Mouse (Mus musculus) lung, postnatal 25 days (tissue): ENCODE results near the gene Tmc7.

Experiments used
- DNase-seq: peaks from one replicate; pipeline ENCODE4 v3.0.0; 2022; ENCODE audit warnings: low spot score

Gene Tmc7

DNA sequence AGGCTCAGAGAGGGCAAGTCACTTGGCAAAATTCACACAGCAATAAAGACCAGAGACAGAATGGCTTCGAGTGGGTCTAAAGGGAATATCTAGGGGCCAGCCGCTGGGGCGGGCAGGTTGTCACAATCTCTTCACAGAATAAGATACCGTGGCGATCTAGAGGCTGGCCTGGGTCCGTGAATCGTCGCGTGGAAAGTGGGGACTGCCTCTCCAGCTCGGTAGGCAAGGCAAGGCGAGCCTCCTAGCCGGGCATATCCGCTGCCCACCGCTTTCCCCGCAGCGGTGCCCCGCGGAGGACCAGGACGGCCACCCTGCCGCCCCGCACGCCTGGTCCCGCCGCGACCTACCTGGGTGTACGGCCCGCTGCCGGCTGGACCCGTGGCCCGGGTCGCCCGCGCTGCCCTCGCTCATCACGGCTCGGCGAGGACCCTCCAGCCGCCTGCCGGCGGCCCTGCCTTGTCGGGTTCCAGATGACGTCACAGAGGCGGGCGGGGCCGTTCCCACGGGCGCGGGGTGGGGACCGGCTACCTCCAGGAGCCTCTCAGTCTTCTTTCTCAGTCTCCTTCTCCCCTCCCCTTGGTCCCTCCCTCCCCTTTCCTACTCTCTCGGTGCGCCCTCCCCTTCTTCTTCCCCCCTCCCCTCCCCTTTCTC lies at the start of gene Tmc7:
Gene Tmc7 (minus strand): TSS at position 480 of the 651 bp plus-strand sequence.
- peak; percentile 72 for DNase-seq

DNA sequence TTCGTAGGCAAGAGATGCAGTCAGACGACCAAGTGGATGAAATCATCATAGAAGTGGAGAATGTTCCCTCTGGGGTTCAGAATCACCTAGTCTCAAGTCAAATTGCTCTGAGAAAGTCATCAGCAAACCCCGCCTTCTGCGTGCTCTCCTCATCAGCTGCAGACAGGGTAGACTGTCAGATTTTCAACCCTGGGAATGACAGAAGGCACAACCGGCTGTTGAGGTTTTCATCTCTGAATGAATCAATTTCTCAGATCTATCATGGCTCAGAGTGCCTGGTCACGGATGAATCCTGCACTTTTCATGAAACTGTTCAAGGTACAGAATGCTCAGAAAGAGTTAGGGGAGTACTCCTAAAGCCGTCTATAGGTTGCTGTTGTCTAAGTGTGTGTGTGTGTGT lies 49.4 kb upstream of the Tmc7 start:
- DNase-seq, result no peak

DNA sequence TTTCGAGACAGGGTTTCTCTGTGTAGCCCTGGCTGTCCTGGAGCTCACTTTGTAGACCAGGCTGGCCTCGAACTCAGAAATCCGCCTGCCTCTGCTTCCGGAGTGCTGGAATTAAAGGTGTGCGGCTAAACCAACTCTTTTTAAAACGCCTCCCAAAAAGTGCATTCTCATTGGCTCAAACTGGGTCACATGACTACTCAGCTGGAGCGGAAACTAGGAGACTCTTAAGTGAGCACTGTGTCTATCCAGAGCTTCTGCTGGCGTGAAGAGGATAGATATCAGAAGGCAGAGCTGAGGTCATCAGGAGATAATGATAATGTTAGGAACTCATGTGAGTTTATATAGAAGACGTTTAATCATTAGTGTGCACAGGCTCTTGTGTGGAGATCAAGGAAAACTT lies 48.6 kb upstream of the Tmc7 start:
- DNase-seq, result no peak

DNA sequence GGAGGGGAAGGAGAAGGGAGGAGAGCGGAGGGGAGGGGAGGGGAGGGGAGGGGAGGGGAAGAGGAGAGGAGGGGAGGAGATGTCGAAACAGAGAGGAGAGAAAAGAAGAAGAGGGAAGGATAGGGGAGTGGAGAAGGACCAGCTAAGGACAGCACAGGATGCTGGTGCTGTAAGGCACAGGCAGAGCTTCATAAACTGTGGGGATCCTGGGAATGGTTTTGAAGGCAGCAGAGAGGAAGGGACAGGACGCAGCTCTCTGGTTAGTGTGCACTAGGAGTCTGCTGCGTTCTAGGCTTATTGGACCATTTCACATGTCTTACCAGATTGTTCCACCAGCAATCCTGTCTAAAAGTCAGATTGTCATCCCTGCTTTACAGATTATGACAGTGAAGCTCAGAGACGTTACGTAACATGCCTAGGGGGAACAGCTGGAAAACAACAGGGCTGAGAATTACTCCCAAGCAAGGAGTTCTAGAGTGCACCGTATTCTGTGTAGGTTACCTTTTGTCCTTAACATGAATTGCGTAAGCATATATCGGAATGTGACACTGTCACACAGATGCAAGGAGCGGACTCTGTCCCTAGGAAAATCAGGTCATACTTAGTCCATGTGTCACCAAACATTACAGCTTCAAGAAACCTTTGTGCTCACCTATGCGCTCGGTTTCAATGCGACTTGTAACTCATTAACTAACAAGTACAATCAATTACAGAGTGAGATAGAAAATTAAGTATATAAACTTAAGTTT lies 43.2 kb upstream of the Tmc7 start:
- no peak for DNase-seq

DNA sequence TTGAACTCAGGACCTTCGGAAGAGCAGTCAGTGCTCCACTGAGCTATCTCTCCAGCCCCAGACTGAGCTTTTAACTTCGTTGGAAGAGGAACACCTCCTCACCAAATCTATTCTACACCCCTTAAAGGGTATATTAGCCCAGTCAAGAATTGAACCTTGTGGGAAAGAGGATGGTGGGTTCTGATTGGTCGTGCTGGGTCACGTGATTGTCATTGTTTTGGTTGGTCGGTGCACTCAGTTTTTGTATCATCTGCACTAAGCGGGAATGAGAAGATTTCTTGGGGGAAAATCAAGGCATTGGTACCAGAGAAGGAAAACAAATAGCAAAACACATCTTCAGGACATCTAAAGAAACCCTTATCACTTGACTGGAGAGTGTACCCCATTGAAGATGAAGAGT lies 36.6 kb upstream of the Tmc7 start:
- DNase-seq, result no peak

DNA sequence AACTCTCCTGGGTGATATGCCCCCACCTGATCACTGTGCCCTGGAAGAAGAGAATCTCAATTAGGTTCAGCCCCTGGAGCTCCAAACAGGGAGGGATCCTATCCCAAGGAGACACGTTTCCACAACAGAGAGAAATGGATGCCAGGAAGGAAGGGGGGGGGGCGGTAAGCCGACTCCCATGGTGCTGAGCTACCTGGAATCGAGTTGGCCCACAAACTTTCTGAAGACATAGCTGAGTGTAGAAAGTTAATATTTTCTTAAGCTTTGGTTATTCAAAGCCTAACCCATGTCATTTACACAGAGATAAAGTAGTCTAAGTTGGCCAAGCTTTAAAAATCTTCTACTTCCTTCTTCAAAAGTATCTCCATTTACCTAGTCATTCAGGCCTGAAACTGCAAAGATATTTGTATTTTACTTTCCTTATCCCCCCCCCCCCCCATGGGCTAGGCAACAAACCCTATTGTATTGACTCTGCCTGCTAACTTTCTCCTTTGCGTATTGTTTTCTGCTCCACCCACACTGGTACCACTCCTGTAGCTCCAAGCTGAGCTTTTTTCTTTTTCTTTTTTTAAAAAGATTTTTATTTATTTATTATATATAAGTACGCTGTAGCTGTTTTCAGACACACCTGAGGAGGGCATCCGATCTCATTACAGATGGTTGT lies 35.8 kb upstream of the Tmc7 start:
- DNase-seq, result no peak

GRCm38 (mm10) chr7:118618104-118618503 lies 33.6 kb upstream of the Tmc7 start:
- DNase-seq, result no peak

DNA sequence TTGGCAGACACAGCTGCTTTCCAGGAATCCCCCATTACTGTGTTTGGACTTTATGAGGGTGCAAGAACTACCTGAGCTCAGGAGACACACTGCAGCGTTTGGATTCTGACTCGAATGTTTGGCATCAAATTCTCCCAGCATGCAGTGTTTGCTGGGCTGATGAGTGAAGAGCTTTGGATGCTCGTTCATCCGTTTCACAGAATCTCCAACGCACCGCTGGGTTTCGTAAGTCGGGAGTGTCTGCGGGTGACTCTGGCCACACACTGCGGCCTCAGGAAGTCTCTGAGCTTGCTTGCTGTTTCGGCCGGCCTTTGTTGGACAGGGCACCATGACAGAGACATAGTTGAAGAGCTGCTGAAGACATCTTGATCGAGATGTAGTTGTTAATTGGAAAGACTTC lies 29.5 kb upstream of the Tmc7 start:
- no peak for DNase-seq

- DNase-seq, result no peak
These were observed 27.4 kb upstream of the Tmc7 start for GRCm38 (mm10) chr7:118611933-118612332.

GRCm38 (mm10) chr7:118611185-118611749 lies 26.7 kb upstream of the Tmc7 start:
- DNase-seq, result no peak

- no peak for DNase-seq
These were observed 26.2 kb upstream of the Tmc7 start for GRCm38 (mm10) chr7:118610721-118611120.

- DNase-seq, result no peak
These were observed 25.3 kb upstream of the Tmc7 start for GRCm38 (mm10) chr7:118609815-118610214.

GRCm38 (mm10) chr7:118604842-118605241 lies 20.3 kb upstream of the Tmc7 start:
- peak; percentile 78 for DNase-seq

DNA sequence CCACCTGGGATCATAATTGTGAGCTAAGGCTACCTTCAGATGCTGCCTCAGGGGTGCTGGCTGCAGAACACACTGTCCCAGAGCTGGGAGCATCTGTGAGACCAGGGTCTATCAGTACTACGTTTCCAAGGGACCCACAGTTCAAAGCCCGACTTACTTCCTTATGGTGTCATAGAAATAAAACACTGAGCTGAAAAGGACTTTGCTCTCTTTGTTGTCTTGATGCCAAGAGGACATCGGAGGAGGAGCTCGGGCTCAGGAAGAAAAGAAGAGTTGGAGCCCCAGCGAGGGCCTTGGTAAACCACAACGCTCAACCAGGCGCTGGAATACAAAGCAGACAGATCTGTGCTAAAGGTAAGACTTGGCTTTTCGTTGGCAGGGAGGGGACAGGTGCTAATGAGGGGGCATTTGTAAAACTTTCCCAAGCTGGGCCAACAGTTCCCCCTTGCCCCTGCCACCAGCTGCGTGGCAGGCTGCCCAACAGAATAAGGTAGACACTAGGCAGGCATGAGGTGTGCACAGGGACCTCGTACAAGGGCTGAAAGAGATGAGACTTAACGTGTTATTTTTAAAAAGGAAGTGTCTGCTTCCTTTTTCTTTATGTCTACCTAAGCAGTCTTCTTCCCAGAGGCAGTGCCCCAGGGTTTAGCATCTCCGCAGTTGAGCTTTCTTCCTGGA lies 15.6 kb upstream of the Tmc7 start:
- DNase-seq, result no peak

DNA sequence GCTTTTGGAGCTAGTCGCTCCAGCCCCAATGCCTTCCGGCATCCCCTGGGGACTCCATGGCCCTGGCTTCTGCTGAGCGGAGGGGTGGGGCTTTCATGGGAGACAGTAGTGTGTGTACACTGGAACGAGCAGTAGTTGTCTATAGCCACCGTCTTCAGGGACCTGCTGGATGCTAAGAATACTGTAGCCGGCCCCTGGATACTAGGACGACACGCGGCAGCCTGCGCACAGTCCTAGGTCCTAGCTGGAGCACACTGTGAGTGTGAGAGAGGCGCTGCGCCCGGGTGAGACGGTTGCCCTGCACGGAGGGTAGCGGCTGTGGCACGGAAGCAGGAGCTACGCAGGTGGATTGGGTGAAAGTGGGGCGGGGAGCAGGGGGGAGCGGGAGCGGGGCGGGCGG lies 12.7 kb upstream of the Tmc7 start, which contains the start of gene Tmc5:
Gene Tmc5 (plus strand): TSS at position 97 of the 400 bp plus-strand sequence.
- no peak for DNase-seq

- no peak for DNase-seq
These were observed 11.7 kb upstream of the Tmc7 start for GRCm38 (mm10) chr7:118596271-118596670.

GRCm38 (mm10) chr7:118595228-118595627 lies 10.7 kb upstream of the Tmc7 start:
- DNase-seq, result peak; percentile 93

- DNase-seq, result no peak
These were observed 10.1 kb upstream of the Tmc7 start for GRCm38 (mm10) chr7:118594611-118595010.

GRCm38 (mm10) chr7:118593567-118594407 lies 9.3 kb upstream of the Tmc7 start:
- DNase-seq, result no peak

GRCm38 (mm10) chr7:118592146-118592545 lies 7.6 kb upstream of the Tmc7 start:
- DNase-seq, result no peak

- no peak for DNase-seq
These were observed 6.3 kb upstream of the Tmc7 start for GRCm38 (mm10) chr7:118590726-118591305.
